Mouse (Mus musculus) stomach, postnatal 0 days (tissue): ENCODE data around the gene Paxbp1.

Experiments
- CTCF ChIP-seq: IDR thresholded peaks from 2 replicates; pipeline ENCODE4 v1.5.1; 2016; ENCODE audit warnings: antibody characterized with exemption, low read depth, mild to moderate bottlenecking, moderate library complexity
- EP300 ChIP-seq: optimal IDR thresholded peaks from 2 replicates; pipeline ENCODE3; 2016; ENCODE audit warnings: antibody characterized with exemption

DNA sequence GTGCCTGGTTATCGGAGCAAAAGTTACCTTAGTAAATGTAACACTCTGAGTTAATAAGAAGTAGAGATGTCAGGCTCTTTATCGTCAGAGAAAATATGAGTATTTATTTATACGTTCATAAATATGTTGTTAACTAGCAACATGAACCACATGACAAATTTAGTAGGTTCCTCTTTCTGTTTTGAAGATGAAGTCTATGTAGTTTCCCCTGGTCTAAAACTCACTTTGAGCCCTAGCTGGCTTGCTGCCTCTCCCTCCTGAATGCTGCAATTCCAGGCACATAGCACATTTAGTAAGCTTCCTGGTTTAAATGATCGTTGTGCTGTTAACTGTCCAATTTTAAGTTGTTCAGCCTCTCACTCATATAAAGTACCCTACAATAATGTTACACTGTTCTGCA, 13.6 kb downstream of the Paxbp1 start:
- TF ChIP-seq CTCF (no peak), EP300 (no peak)
